Mouse (Mus musculus) cerebellum, adult 11 months (tissue): Measurements from ENCODE around the gene Syce1l.
A peak's percentile ranks its signal among the peaks of the same experiment; 100 is the strongest.

Experiments used
- DNase-seq: peaks from one replicate; pipeline ENCODE4 v3.0.0; 2022

Gene Syce1l

GRCm38 (mm10) chr8:113674611-113675010, 31.6 kb downstream of the Syce1l start:
- DNase-seq, result no peak

GRCm38 (mm10) chr8:113675281-113675680, 32.3 kb downstream of the Syce1l start:
- DNase-seq, result no peak

- DNase-seq, result no peak
These were observed 33.8 kb downstream of the Syce1l start for GRCm38 (mm10) chr8:113676811-113677210.

- DNase-seq, result no peak
These were observed 36.3 kb downstream of the Syce1l start for GRCm38 (mm10) chr8:113679361-113679760.

- DNase-seq, result peak; percentile 7
These were observed 45.0 kb downstream of the Syce1l start for GRCm38 (mm10) chr8:113687889-113688542.

GRCm38 (mm10) chr8:113688543-113688915, 45.5 kb downstream of the Syce1l start:
- no peak for DNase-seq

- peak; percentile 16 for DNase-seq
These were observed 48.8 kb downstream of the Syce1l start for GRCm38 (mm10) chr8:113691622-113692343.

- no peak for DNase-seq
These were observed 62.0 kb downstream of the Syce1l start for GRCm38 (mm10) chr8:113704968-113705367.
